Mouse (Mus musculus) CH12.LX (cell line): ENCODE data around the gene Actl6a. TPM values are rescaled to one million over a fixed set of nuclear protein-coding genes. Genes with fewer than 3 reads are reported as not detected.

Experiments used
- DNase-seq: peaks from one replicate; pipeline ENCODE4 v3.0.0-alpha.2; 2013; ENCODE audit errors: extremely low read depth
- H3K27ac ChIP-seq: 2 replicates; pipeline ENCODE4 v1.5.1; 2012; ENCODE audit warnings: low read depth, mild to moderate bottlenecking, control low read depth, moderate library complexity; ENCODE audit not compliant: insufficient read depth
- H3K27me3 ChIP-seq: replicated peaks from 2 replicates; pipeline ENCODE3; 2012; ENCODE audit warnings: inconsistent platforms
- H3K36me3 ChIP-seq, 2 experiments: replicated peaks in 1 of 2; 2 replicates each; pipeline versions ENCODE3 to v1.6.1; 2012; ENCODE audit warnings: inconsistent platforms in 1 of 2, low read length in 1 of 2, mild to moderate bottlenecking in 1 of 2, mixed read lengths in 1 of 2, moderate library complexity in 1 of 2; ENCODE audit not compliant: control insufficient read depth in 1 of 2, insufficient read depth in 1 of 2
- H3K4me1 ChIP-seq, 2 experiments: 2 replicates each; pipeline ENCODE4 v1.6.1; 2012; ENCODE audit warnings: inconsistent platforms in 1 of 2, moderate library complexity in 1 of 2; ENCODE audit not compliant: insufficient read depth in 2 of 2, control insufficient read depth in 1 of 2
- H3K4me2 ChIP-seq: 2 replicates; pipeline ENCODE4 v1.6.1; 2012; ENCODE audit warnings: low read depth, mild to moderate bottlenecking, control low read depth; ENCODE audit not compliant: poor library complexity, insufficient read depth, severe bottlenecking
- H3K4me3 ChIP-seq, 3 experiments: fragments of 150-350 bp in 1 of 3; sonication (generic) in 1 of 3; replicated peaks in 1 of 3; 2 replicates each; pipeline versions ENCODE3 to v1.5.1; 2011 to 2012; ENCODE audit warnings: low read depth in 2 of 3, low read length in 2 of 3, mild to moderate bottlenecking in 2 of 3, moderate library complexity in 2 of 3, control low read depth in 1 of 3, improper control_type of control experiment in 1 of 3, inconsistent platforms in 1 of 3, mixed read lengths in 1 of 3; ENCODE audit not compliant: poor library complexity in 1 of 3
- H3K79me2 ChIP-seq: replicated peaks from 2 replicates; pipeline ENCODE4 v1.6.1; 2012; ENCODE audit warnings: mild to moderate bottlenecking, moderate library complexity; ENCODE audit not compliant: control insufficient read depth, poor library complexity, insufficient read depth, severe bottlenecking; ENCODE audit errors: extremely low read depth
- H3K9ac ChIP-seq: 2 replicates; pipeline ENCODE4 v1.6.1; 2012; ENCODE audit warnings: low read depth, mild to moderate bottlenecking, control low read depth, moderate library complexity; ENCODE audit not compliant: insufficient read depth
- H3K9me3 ChIP-seq: replicated peaks from 2 replicates; pipeline ENCODE3; 2012; ENCODE audit warnings: low read length, inconsistent platforms, mixed read lengths
- CHD1 ChIP-seq: IDR thresholded peaks from 2 replicates; pipeline ENCODE4 v1.6.1; 2012; ENCODE audit warnings: low read depth, low read length, improper control_type of control experiment, inconsistent platforms
- CTCF ChIP-seq, 2 experiments: IDR thresholded peaks in 1 of 2; conservative IDR thresholded peaks in 1 of 2; 2 replicates each; pipeline ENCODE4 v1.5.1; 2011 to 2012; ENCODE audit warnings: low read depth in 2 of 2, low read length in 2 of 2, improper control_type of control experiment in 1 of 2, inconsistent platforms in 1 of 2, mild to moderate bottlenecking in 1 of 2, moderate library complexity in 1 of 2
- E2F4 ChIP-seq: IDR thresholded peaks from 2 replicates; pipeline ENCODE4 v1.6.1; 2011; ENCODE audit warnings: low read depth, low read length, improper control_type of control experiment; ENCODE audit not compliant: insufficient replicate concordance
- ELF1 ChIP-seq: IDR thresholded peaks from 2 replicates; pipeline ENCODE4 v1.6.1; 2014; ENCODE audit warnings: low read depth, mild to moderate bottlenecking, inconsistent platforms, low read length, improper control_type of control experiment
- EP300 ChIP-seq: IDR thresholded peaks from 2 replicates; pipeline ENCODE4 v1.6.1; 2011; ENCODE audit warnings: low read length, improper control_type of control experiment
- ETS1 ChIP-seq: conservative IDR thresholded peaks from 2 replicates; pipeline ENCODE4 v1.6.1; 2012; ENCODE audit warnings: low read depth, mild to moderate bottlenecking, inconsistent platforms, low read length, improper control_type of control experiment, moderate library complexity
- HCFC1 ChIP-seq: IDR thresholded peaks from 2 replicates; pipeline ENCODE4 v1.6.1; 2012; ENCODE audit warnings: low read depth, mild to moderate bottlenecking, inconsistent platforms, low read length, improper control_type of control experiment
- IRF4 ChIP-seq: IDR thresholded peaks from 2 replicates; pipeline ENCODE4 v1.6.1; 2014; ENCODE audit warnings: low read depth, mild to moderate bottlenecking, inconsistent platforms, low read length, improper control_type of control experiment
- JUN ChIP-seq: IDR thresholded peaks from 2 replicates; pipeline ENCODE4 v1.6.1; 2011; ENCODE audit warnings: low read depth, mild to moderate bottlenecking, low read length, improper control_type of control experiment, moderate library complexity; ENCODE audit not compliant: insufficient read depth
- JUND ChIP-seq: conservative IDR thresholded peaks from 2 replicates; pipeline ENCODE4 v1.6.1; 2011; ENCODE audit warnings: low read depth, low read length, improper control_type of control experiment
- MAFK ChIP-seq: IDR thresholded peaks from 2 replicates; pipeline ENCODE4 v1.6.1; 2011; ENCODE audit warnings: low read length, improper control_type of control experiment; ENCODE audit not compliant: insufficient replicate concordance
- MAX ChIP-seq: IDR thresholded peaks from 2 replicates; pipeline ENCODE4 v1.6.1; 2011; ENCODE audit warnings: low read length, improper control_type of control experiment
- MEF2A ChIP-seq: IDR thresholded peaks from 2 replicates; pipeline ENCODE4 v1.6.1; 2014; ENCODE audit warnings: low read depth, mild to moderate bottlenecking, inconsistent platforms, low read length, improper control_type of control experiment, borderline replicate concordance
- MXI1 ChIP-seq: IDR thresholded peaks from 2 replicates; pipeline ENCODE4 v1.6.1; 2011; ENCODE audit warnings: mild to moderate bottlenecking, low read depth, low read length, improper control_type of control experiment
- NRF1 ChIP-seq: IDR thresholded peaks from 2 replicates; pipeline ENCODE4 v1.6.1; 2014; ENCODE audit warnings: low read depth, mild to moderate bottlenecking, inconsistent platforms, low read length, improper control_type of control experiment, moderate library complexity
- POLR2AphosphoS2 ChIP-seq: IDR thresholded peaks from 2 replicates; pipeline ENCODE4 v1.6.1; 2011; ENCODE audit warnings: low read depth, low read length, improper control_type of control experiment
- TBP ChIP-seq: conservative IDR thresholded peaks from 2 replicates; pipeline ENCODE4 v1.6.1; 2011; ENCODE audit warnings: low read depth, low read length, improper control_type of control experiment
- UBTF ChIP-seq: IDR thresholded peaks from 2 replicates; pipeline ENCODE4 v1.6.1; 2012; ENCODE audit warnings: low read depth, mild to moderate bottlenecking, inconsistent platforms, low read length, improper control_type of control experiment, moderate library complexity
- USF1 ChIP-seq: IDR thresholded peaks from 2 replicates; pipeline ENCODE4 v1.6.1; 2014; ENCODE audit warnings: low read depth, mild to moderate bottlenecking, inconsistent platforms, low read length, improper control_type of control experiment
- USF2 ChIP-seq: conservative IDR thresholded peaks from 2 replicates; pipeline ENCODE4 v1.6.1; 2011; ENCODE audit warnings: low read depth, low read length, improper control_type of control experiment
- ZNF384 ChIP-seq: IDR thresholded peaks from 2 replicates; pipeline ENCODE4 v1.6.1; 2012; ENCODE audit warnings: low read depth, low read length, improper control_type of control experiment, inconsistent platforms
- dilution Hi-C: fragments of 300-500 bp; cut with MboI; formaldehyde crosslinking; loops from 2 replicates; pipeline ENCODE4 v1.14.3; 2020; ENCODE audit warnings: low sequenced_read_pairs; ENCODE audit not compliant: extremely low pct_unique_long_range_greater_than_20kb, extremely low pct_ligation_motif_present
- in situ Hi-C: fragments of 300-500 bp; cut with MboI; formaldehyde crosslinking; loops from 3 replicates; pipeline ENCODE4 v1.14.3; 2019; ENCODE audit warnings: low sequenced_read_pairs, low pct_ligation_motif_present, low pct_unique_long_range_greater_than_20kb, mixed read lengths
- polyA plus RNA-seq: library from polyadenylated mRNA; unstranded; fragments of >175 nt; gene quantifications from 2 replicates; pipeline ENCODE4 v1.2.1, GENCODE M21; 2012; ENCODE audit warnings: low read depth; ENCODE audit not compliant: insufficient read length
- total RNA-seq, 2 experiments: library from RNA; depleted of rRNA; stranded (reverse); fragments of 300-350 nt in 1 of 2; fragments of >200 nt in 1 of 2; gene quantifications; 2 replicates each; pipeline ENCODE4 v1.2.3; 2012 to 2014

Actl6a gene
- total and polyA plus RNA-seq, 3 experiments, result 80.7 to 132 (median 89.1) TPM

DNA sequence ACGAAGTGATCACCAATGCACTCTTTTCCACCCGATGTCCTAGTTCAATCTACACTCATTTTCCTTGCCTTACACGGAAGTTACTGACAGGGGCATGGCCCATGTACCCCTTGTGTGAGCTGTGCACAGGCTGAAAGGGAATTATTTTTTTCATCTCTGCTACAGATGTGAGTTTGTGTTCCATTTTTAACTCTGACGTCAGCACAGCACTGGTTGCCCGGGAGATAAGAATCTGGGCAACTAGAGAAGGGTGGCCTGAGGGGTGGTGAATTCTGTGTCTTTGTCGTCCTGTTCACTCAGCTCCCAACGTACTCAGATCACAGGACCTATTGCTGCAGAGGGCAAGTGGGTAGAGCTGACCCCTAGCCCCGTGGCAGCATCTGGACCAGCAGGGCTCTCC is 45.8 kb upstream of the Actl6a start (continued):
- no peak for TF ChIP-seq CHD1
- no peak for TF ChIP-seq UBTF
- peak; percentile 86 for TF ChIP-seq JUN

DNA sequence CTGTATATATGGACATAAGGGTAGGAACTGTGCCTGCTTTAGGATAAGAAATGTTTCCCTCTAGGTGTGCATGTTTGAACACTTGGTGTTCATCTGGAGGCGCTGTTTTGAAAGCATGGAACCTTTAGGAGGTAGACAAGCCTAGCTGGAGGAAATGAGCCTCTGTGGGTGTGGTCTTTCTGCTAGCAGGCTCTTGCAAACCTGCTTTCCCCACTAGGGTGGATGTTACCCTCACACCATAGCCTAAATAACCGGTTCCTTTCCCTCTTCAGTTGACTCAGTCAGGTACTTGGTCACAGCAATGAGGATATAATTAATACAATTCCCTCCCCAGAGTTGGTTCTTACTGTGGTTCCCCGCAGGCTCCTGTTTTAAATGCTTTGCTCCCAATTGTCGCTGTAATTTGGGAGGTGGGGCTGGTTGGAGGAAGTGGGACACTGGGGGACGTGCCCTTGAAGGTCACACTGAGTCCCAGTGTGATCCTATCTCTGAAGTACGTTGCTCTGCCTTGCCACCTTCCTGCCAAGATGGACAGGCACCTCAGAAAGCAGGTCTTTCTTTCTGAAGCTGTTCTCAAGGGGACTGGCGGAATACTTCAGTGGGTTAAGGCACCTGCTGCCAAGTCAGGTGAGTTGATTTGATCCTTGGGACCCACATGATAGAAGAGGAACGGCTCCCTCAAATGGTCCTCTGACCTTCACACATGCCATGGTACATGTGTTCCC is 45.1 kb upstream of the Actl6a start:
- no peaks in the 10 kb centered on the region for H3K9me3 ChIP-seq
- H3K4me1 ChIP-seq, result peaks cover 11 to 20% of the 10 kb centered on the region in 2 experiments
- H3K9ac ChIP-seq, result no peak overlapping the region
- dilution Hi-C loops (no loop called here), in situ Hi-C loops (no loop called here)
- H3K36me3 ChIP-seq, result no peaks in the 10 kb centered on the region
- H3K4me3 ChIP-seq, result no peak overlapping the region
- no peaks in the 10 kb centered on the region for H3K27me3 ChIP-seq
- no peak for TF ChIP-seq E2F4
- no peak for TF ChIP-seq ELF1
- TF ChIP-seq MAX, result no peak
- no peak for TF ChIP-seq EP300
- no peak for TF ChIP-seq POLR2AphosphoS2
- 0 out of 2 replicates have a peak, but pooled peaks have one; percentile 9 for TF ChIP-seq MXI1
- no peak for TF ChIP-seq HCFC1
- no peaks in the 10 kb centered on the region for H3K79me2 ChIP-seq
- no peak overlapping the region for H3K4me2 ChIP-seq
- H3K27ac ChIP-seq, result no peak overlapping the region
- DNase-seq, result peak; percentile 33

DNA sequence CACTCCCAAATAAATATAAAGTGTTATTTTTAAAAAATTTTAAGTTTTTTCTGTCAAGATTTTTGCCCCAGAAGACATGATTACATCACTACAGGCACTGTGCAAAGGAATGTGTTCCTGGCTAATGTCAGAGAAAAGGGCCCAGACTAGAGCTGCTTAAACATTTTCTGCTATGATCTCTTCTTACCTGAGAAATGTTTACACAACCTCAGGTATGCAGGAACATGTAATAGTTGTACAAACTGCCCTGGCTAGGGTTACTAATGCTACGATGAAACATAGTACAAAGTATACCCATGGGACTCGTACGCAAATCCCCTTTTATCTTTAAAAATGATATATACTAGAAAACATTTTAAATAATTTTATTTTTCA is 44.6 kb upstream of the Actl6a start:
- in situ Hi-C loops (no loop called here), dilution Hi-C loops (no loop called here)
- no peaks in the 10 kb centered on the region for H3K27me3 ChIP-seq
- no peaks in the 10 kb centered on the region for H3K36me3 ChIP-seq
- DNase-seq, result no peak
- H3K9ac ChIP-seq, result no peak overlapping the region
- H3K4me2 ChIP-seq, result no peak overlapping the region
- TF ChIP-seq JUND, result no peak
- no peak for TF ChIP-seq NRF1
- TF ChIP-seq EP300, result no peak
- no peak for TF ChIP-seq ETS1
- no peak for TF ChIP-seq IRF4
- no peak for TF ChIP-seq E2F4
- TF ChIP-seq USF2, result no peak
- no peak for TF ChIP-seq TBP
- no peak for TF ChIP-seq MAFK
- no peak for TF ChIP-seq MEF2A
- no peak for TF ChIP-seq ZNF384
- no peak for TF ChIP-seq USF1
- TF ChIP-seq UBTF, result no peak
- TF ChIP-seq CTCF (conservative IDR thresholded peaks at IDR 0.05 in 1 of 2, IDR thresholded peaks at IDR 0.05 in 1 of 2; ENCODE audit: low read depth in 2 of 2, low read length in 2 of 2), result no peak
- no peaks in the 10 kb centered on the region for H3K79me2 ChIP-seq
- no peaks in the 10 kb centered on the region for H3K9me3 ChIP-seq
- H3K4me1 ChIP-seq, result peaks cover 11 to 20% of the 10 kb centered on the region in 2 experiments
- H3K4me3 ChIP-seq, result no peak overlapping the region
- H3K27ac ChIP-seq, result no peak overlapping the region
